Mouse (Mus musculus): ENCODE results near the gene Traf5.

Traf5 gene

DNA sequence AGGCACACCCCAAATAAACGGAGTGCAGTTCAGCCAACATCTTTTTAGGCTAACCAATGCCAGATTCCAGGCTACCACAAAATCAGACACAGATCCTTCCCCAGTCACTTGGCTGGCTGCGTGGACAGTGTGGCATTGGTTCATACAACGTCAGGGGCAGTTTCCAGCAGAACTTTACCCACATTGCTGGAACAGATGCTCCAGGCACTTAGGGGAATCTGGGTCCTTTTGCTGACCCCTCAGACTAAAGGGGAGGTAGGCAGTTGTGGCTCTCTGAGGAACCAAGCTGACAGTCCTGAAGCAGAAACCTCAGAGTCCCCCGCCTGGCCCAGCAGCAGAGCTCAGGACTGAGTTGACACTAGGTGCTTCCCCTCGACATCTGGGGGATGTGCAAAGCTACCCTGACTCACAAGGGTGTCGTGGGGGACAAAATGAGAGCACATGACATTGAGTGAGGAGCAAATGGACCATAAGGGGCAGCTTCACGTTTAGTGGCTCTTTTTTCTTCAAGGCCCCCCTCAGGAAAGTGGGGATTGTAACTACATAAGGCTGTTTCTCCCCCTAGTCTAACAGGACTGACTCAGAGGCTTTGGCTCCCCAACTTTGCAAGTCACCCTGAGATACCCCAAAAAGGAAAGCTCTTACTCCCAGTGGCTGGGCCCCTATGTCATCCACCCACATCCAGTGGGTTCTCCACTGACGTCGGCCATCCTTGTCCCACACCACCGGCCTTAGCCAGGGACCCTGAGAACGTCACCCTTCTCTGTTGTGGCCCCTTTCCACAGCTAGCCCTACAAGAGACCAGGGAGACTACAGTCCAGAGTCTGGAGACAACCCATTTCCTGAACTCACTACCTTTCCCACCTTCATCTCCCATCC is 1.4 kb downstream of the Traf5 start:
- no peak for DNase-seq

DNA sequence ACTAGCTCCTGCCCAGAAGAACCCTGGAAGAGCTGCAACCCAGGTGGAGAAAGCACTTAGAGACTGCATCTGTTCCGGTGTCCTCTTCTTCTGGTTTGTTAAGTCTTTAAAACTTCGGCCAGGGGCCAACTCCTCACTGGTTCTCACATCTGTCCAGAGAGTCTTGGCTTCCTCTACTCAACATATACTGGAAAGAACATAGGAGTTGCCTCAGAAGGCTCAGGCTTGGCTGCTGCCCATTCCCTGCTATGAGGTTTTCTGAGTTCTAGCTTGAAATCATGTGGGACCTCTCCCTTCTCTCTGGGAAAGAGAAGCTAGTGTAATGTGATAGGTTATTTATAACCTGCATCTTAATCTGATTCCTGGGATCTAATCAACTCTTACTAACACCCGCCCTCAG is 2.1 kb downstream of the Traf5 start:
- DNase-seq: no peak

DNA sequence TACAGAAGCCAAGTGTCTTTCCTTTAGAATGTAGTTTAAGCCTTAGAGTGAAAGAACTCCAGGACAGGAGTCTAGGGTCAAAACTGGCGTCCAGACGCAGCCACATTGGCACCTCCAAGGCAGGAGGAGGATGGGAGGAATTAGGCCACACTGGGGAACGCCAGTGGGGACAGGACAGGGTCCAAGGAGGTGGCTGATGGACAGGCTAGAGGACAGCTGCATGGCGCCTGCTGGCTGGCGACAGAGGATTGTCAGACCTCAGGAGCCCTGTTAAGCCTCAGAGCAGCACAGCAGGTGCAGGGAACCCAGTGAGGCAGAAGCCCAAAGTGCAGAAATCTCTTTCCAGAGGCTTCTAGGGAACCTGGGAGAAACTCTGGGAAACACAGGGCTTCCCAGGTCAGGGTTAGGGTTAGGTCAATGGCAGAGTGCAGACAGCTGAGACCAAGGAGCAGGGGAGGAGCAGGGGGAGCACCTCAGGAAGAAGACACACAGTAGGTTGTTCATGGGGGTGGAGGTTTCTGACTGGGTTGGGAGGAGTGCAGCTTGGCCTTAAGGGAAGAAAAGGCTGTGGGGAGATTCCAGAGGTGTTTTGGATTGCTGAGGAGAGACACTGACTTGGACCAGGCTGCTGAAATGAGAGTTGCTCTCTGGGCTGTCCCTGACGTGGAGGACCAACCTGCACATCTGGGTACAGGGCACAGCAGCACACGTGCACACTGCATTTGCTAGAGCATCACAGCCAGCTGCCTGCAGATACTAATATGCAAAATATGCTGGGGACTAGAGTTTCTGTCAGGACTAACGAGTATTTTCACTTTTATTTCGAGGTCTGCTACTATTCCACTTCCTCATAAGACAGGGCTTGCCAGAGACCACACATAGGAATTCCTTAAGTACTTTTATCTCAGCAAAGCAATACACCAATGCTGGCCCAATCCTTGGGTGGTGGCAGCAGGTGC is 2.9 kb downstream of the Traf5 start:
- no peak for DNase-seq

DNA sequence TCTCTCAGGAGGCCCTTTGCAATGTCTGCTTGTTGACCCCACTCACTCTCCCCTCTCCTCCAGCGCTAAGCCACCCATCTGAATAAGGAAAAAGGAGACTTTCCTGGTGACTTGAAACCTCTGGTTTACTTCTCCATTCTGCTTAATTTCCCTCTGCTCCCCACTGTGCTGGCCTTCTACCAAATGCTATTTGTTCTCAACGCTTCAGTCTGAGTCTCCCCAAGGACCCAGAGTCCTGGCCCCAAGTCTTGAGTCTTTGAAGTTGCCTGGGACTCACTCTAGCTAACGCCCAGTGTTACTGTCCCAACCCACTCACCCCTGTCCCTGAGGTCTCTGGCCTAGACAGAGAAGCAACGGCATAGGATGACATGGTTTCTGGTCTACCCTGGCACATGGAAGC is 4.3 kb downstream of the Traf5 start:
- peak; percentile 34 for DNase-seq

DNA sequence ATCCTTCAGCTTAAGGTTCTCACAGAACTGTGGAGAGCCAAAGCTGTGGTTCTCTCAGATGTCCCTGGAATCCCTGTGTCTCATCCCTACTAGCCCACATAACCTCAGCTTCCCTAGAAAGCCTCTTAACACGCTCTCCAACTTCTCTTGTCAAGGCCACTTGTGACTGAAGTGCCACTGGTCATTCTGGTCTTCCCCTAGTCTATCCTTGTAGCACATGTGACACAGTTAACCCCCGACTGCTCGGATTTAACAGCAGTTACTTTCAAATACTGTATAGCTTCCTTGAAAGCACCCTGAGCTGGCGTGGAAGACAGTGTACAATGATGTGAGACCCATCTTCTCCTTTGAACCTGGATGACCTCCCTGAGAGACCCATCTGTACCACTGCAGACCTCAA is 5.3 kb downstream of the Traf5 start:
- DNase-seq: no peak

DNA sequence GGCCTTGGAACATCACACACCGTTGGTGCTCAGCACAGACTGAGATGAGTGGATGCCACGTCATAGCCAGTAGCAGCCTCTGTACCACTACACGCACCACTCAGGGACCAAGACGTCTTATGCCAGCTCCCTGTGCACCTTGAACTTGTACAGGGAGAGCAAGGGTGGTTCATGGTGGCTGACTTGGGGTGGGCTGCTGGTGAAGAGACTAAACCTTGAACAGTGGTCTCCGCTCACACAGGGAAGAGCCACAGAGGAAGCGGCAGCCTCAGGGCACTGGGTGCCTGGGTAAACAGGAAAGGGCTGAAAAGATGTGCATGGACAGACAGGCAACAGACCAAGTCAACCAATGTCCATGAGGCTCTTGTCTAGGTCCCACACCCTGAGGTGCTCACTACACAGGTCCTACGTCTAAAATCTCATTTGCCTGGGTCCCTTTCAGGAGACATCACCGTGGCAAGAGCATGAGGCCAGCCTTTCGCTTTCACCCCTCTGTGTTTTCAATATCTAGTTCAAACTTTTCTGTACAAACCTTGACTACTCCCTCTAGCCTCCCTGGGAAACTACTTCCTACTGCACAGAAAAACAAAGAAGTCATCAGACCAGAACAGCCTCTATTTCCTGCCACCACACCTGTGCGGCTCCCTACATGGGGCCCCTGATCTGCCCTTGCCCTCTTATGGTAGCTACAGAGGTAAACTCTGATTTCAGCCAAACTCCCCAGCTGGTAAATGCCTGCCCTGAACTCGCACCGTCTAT is 5.9 kb downstream of the Traf5 start:
- no peak for DNase-seq

DNA sequence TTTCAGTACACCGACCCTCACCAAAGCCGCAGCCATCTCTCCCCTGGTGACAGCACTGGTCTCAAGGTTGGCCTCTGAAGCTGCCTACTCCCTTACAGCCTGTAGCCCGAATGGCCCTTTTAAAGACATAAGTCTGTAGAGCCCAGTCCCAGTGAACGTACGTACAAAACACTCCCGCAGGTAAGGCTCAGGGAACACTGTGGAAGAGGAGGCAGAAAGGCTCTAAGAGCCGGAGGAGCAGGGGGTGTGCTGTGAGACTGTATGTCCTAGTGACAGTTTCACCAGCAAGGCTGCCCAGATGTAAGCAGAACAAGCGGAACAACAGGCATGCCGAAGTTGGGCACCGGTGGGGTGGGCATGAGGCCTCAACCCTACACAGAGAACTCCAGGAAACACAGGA is 7.1 kb downstream of the Traf5 start:
- no peak for DNase-seq

DNA sequence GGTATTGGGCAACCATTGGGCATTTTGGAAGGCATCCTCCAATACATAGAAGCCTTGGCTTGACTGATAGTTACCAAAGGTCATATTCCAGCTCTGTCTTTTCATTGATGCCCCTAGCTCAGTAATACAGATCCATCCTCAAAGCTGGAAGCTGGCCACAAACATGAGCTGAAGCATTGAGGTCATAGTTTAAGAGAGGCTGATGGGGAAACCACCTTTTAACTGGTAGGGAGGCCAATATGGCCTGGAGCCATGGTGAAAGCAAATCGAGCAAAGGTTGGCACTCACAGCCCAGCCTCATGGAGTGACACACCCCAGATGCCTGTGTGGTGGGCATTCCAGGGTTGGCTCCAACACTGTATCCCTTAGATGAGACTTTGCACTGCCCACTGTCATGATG is 9.7 kb downstream of the Traf5 start:
- no peak for DNase-seq

DNA sequence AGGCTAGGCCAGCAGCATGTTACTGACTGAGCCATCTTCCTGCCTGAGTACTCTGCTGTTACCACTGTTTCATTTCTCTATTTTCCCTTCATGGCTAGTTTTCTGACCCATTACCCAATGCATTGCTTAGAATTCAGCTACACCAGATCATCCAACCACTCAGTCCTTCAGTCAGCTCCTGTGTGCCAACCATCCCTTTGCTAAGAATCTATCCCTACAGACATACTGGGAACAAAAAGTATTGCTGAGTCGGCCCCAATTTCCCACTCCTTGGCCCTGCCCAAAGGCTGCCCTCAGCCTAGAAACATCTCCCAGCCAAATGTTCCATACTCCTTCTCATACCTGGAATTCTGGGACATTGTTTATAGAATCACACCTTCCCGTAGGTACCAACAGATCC is 11.2 kb downstream of the Traf5 start:
- DNase-seq: no peak

DNA sequence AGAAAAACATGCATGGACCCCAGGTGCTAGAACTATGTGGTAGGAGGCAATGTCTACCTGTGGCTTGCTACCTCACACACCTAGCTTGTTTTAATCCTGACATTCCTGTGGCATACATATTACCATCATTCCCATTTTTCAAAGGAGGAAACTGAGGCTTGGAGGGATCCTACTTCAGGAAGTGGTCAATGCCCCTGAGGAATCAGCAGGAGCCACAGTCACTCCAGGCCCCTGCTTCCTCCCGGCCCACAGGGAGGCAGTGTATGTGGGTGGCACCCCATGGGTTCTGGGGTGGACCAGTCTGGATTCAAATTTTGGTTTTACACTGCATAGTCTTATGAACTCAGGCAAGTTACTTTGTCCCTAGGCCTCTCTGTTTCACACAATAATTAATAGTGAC is 13.2 kb downstream of the Traf5 start:
- no peak for DNase-seq

DNA sequence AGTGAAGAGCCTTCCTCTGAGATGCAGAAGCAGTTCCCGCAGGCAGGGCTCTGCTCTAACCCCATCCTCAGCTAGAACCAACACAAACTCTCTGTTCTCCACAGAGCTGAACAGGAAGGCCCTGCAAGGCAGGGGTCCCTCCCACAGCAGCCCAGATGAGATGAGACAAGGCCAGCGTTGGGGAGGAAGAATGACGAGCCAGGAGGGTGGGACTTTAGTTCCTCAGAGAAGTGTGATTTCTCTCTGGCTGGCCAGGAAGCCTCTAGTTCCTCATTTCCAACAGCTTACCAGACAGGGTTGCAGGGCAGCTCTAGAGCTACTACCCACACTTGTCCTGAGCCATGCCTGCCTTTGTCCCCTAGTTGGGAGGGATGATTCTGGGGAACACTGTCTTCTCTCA is 14.0 kb downstream of the Traf5 start:
- DNase-seq: peak; percentile 90

DNA sequence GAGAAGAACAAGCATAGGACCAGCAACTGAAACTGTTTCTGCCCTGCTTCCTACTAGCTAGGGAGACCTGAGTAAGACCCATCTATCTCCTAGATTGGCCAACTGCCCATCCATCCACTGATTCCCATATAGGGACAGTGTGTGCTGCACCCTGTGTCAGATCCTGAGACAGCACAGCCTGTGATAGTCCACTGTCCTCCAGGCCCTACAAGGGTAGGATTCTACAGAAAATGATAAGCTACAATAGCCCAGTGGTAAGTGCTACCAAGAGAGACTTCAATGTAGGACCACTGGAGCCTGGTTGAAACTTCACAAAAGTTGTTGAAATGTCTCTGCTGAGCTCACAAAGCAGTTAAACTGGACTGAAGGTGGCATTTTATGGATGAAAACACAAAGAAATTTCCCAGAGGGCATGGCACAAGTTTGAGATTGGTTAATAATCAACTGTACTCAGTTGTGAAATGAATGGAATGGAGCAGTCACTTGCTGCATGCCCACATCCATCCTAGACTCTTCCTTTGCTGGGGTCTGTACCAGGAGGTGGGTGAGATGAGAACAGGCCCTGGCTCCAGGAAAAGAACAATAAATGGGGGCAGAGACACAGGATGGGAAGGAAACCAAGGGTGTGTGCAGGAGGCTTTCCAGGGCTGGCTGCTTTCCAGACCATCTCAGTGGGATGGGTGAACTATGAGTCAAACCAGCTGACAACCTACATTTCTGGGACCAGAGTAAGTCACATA is 15.4 kb downstream of the Traf5 start:
- DNase-seq: peak; percentile 78

DNA sequence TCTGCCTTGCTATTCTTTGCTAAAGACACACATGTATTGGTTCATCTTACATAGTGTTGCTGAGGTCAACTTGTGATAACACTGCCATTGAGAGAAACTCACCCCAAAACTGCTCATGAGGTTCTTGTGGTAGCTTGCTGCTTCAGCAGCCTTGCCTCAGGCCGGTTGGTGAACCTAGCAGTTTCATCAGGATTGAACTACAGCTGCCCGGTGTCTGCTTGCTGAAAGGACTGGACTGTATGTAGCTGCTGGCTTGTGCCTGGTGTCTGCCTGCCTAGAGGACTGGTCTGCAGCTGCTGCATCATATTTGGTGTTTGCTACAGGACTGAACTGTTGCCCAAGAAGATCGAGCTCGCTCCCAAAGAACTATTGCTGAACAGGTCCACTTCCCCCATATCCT is 16.3 kb downstream of the Traf5 start:
- DNase-seq: no peak

DNA sequence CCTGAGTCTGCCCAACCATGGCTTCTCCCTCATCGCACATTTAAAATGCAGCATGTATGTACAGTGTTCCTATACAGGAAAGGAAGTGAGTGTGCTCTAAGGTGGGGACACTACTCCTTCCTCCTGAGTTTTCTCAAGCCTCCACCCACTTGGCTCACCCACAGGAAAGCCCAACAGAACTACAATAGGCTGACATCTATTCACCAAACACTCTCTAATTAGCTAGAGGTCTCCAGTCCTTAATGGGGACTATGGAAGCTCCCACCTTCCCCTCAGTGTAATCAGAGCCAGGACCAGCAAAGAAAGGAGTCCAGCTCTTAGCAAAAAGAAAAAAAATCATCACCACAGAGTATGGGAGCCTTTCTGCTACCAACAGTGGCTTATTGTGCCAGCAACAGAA is 17.5 kb downstream of the Traf5 start:
- peak; percentile 54 for DNase-seq

DNA sequence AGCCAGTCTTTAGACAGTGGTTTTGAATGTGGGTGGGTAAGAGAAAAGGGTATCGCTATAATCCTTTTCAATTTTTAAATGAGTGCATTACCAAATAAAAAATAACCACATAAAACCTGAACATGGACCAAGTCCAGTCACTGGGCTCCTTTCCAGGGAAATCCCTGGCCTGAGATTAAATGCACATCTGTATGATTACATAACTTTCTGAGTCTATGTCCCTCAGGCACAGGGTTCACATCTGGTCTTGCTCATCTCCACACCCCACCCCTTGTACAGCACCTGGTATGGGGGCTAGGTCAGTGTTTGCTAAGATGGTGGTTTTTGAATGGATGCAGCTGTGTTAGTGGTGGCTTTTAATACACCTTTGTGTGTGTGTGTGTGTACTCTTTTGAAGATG is 19.9 kb downstream of the Traf5 start:
- no peak for DNase-seq

DNA sequence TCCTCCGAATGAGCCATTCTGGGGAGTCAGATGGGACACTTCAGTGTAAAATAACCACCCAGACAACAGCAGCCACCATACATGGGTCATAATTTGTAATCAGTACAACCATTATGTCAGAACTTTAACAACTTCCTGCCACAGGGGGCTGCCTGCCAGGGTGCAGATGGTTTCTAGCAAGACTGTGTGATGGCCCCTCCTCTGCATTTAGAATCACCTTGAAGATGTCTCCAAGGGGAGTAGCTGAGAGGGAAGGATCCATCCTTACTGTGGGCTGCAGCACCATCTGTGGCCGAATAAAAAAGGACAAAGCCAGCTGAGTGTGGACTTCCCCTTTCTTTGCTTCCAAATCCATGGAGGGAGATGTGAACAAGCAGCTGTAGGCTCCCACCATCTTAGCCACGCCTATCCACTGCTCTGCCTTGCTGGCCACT is 21.7 kb downstream of the Traf5 start:
- DNase-seq: peak; percentile 41

DNA sequence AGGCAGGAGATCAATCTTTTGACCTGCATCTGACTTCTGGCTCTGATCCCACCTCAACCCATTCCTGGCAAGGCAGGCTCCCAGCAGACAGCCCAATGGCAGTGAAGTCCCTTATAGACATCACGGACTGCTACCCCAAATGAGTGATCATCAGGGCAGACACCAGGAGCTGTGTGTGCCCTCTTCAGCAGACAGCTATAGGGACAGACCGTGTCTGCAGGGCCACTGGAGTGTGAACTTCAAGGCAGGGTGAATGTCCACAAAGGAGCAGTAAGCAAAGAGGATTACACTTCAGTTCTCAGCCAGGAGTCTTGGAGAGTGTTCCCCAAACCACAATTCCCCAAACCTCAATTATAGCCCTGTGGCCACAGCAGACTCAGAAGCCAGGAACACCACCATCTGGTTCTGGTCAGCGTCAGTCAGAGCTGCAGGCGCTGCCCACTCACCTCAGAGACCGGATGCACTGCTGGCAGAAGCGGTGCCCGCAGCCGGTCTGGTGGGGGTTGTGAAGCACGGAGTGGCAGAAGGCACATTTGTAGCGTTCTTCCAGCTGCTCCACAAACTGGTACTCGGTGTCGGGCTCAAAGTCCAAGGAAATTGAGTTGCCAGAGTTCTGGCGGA is 22.3 kb downstream of the Traf5 start:
- peak; percentile 62 for DNase-seq

DNA sequence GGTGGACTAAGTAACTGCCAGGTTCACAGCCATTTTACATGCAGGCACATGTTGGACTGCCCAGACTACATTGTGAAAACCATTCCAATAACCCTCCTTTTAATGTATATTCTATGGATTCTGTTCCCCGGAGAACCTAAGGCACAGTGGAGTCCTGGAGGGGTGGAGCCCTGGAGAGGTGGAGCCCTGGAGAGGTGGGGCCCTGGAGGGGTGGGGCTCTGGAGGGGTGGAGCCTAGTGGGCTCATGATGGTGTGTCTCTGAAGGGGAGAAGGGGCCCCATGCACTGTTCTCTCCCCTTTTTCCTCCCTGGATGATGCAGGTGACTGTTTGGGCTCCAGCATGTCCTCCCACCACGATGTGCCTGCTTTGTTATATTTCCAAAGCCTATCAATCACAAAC is 24.2 kb downstream of the Traf5 start:
- no peak for DNase-seq

DNA sequence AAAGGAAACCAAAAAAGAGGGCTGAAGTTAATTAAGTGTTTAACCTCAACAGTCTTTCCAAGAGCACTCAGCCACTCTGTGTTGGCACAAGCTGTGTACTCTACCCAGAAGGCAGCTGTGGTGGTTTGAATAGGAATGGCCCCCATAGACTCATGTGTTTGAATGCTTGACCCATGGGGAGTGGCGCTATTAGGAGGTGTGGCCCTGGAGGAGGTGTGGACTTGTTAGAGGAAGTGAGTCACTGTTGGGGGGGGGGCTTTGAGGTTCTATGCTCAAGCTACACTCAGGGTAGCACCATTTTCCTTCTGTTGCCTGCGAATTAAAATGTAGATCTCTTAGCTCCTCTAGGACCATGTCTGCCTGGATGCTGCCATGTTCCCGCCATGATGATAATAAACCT is 25.4 kb downstream of the Traf5 start:
- no peak for DNase-seq

DNA sequence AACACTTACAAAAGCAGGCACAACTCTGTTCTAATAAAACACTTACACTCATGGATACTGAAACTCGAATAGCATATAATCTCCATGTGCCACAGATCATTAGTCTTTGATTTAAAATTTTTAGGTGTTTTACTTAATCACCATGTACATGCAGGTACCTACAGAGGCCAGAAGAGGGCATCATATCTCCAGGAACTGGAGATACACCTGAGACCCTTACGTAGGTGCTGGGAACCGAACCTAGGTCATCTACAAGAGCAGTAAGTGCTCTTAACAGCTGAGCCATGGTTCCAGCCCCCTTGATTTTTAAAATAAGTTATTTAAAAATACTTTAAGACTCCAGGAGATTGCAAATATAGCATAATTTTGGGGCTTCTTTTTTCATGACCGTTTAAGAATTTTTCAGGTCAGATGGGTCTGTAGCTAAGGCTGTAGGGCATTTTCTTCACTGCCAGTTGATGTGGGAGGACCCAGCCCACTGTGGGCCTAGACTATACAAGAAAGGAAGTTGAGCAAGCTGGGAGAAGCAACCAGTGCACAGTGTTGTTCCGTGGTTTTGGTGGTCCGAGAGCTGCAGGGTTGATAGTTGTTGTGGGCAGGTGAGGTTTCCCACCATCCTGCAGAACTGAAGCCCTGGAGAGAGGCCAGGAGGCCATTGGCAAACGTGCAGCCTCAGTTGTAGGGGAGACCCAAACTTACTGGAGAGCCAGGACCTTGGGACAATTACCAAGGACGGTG is 29.0 kb downstream of the Traf5 start:
- no peak for DNase-seq

DNA sequence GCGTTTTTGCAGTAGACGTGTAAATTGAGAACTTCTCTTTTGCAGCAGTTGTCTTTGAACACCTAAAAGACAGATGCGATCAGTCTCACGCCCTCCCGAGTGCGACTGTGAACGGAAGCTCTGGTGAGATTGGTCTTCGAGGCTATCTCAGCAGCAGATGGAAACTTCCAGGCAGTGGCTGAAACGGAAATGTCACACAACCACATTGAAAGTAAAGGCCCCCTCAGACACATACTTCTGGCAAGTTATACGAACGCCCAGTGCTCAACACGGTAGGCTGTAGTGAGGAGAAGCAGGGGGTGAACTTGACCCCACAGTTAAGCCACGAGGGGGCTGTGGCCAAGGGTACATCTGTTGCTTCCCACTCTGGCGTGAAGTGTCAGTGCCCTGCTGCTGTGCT is 29.7 kb downstream of the Traf5 start:
- no peak for DNase-seq

All from lung, postnatal 10 days (tissue).